Mouse (Mus musculus): ENCODE data around the gene Aprt.
A peak's percentile ranks its signal among the peaks of the same experiment; 100 is the strongest.

- TF ChIP-seq CTCF (IDR thresholded peaks at IDR 0.05; ENCODE audit: low read depth, low read length) (no peak), POLR2A (IDR thresholded peaks at IDR 0.05; ENCODE audit: insufficient read depth, low read length) (peak; percentile 42)
These were observed 9.2 kb downstream of the Aprt start, which contains the start of gene Cdt1 for GRCm38 (mm10) chr8:122567361-122568108.
